Mouse (Mus musculus) bone marrow macrophage, adult 2 months (primary cell): Measurements from ENCODE around the gene Phgdh. TPM values are rescaled to one million over a fixed set of nuclear protein-coding genes. Genes with fewer than 3 reads are reported as not detected.

Experiments used
- H3K27ac ChIP-seq: 2 replicates; pipeline ENCODE4 v1.5.1; 2012; ENCODE audit warnings: low read depth, low read length; ENCODE audit not compliant: insufficient read depth
- H3K4me1 ChIP-seq: 2 replicates; pipeline ENCODE4 v1.6.1; 2012; ENCODE audit warnings: low read length; ENCODE audit not compliant: control insufficient read depth, insufficient read depth
- H3K4me3 ChIP-seq: 2 replicates; pipeline ENCODE4 v1.5.1; 2012; ENCODE audit warnings: mild to moderate bottlenecking, low read length, moderate library complexity; ENCODE audit not compliant: insufficient read depth
- CTCF ChIP-seq: IDR thresholded peaks from 2 replicates; pipeline ENCODE4 v1.5.1; 2012; ENCODE audit warnings: low read depth, mild to moderate bottlenecking, low read length, moderate library complexity
- POLR2A ChIP-seq: IDR thresholded peaks from 2 replicates; pipeline ENCODE4 v1.6.1; 2012; ENCODE audit warnings: mild to moderate bottlenecking, low read depth, low read length, borderline replicate concordance
- polyA plus RNA-seq: library from polyadenylated mRNA; stranded (reverse); fragments of >200 nt; gene quantifications from 2 replicates; pipeline ENCODE4 v1.2.4, GENCODE M21; 2012; ENCODE audit not compliant: missing spikeins, insufficient read depth, insufficient read length

Phgdh gene
- polyA plus RNA-seq, 1 experiment: 3.3 TPM

DNA sequence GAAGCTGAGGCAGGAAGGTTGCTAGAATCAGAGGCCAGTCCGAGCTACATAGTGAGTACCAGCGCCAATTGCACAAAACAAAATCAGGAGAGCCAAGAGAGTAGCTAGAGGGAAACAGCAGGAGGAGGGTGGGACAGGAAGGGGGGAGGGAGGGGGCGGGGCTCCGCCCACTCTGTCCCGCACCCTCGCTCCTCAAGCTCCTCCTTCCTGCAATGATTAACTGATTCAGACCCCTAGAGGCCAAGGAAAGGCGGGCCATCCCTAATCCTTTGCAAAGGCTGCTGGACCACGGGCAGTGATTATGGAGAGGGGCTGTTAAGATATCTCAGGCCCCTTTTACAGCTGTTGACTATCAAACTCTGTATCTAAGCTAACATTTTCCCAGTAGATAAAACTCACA, 8.9 kb upstream of the Phgdh start:
- H3K4me3 ChIP-seq: peak overlapping the region; percentile 32
- peak overlapping the region; percentile 4; the same call in 1 of the 2 replicates for H3K27ac ChIP-seq
- TF ChIP-seq POLR2A (no peak), CTCF (0 out of 2 replicates have a peak, but pooled peaks have one; percentile 11)
- H3K4me1 ChIP-seq: peaks cover 7% of the 10 kb centered on the region

GRCm38 (mm10) chr3:98348106-98348505, 8.3 kb upstream of the Phgdh start:
- Histone ChIP-seq H3K4me1 (peaks cover 7% of the 10 kb centered on the region), H3K27ac (peak overlapping the region; percentile 4; the same call in 1 of the 2 replicates), H3K4me3 (peak overlapping the region; percentile 32)
- TF ChIP-seq CTCF: no peak
- no peak for TF ChIP-seq POLR2A

- Histone ChIP-seq H3K27ac (no peak overlapping the region), H3K4me1 (peaks cover 14% of the 10 kb centered on the region), H3K4me3 (no peak overlapping the region)
- no peak for TF ChIP-seq CTCF
- TF ChIP-seq POLR2A: no peak
Measured at GRCm38 (mm10) chr3:98343235-98343634, 3.4 kb upstream of the Phgdh start.

DNA sequence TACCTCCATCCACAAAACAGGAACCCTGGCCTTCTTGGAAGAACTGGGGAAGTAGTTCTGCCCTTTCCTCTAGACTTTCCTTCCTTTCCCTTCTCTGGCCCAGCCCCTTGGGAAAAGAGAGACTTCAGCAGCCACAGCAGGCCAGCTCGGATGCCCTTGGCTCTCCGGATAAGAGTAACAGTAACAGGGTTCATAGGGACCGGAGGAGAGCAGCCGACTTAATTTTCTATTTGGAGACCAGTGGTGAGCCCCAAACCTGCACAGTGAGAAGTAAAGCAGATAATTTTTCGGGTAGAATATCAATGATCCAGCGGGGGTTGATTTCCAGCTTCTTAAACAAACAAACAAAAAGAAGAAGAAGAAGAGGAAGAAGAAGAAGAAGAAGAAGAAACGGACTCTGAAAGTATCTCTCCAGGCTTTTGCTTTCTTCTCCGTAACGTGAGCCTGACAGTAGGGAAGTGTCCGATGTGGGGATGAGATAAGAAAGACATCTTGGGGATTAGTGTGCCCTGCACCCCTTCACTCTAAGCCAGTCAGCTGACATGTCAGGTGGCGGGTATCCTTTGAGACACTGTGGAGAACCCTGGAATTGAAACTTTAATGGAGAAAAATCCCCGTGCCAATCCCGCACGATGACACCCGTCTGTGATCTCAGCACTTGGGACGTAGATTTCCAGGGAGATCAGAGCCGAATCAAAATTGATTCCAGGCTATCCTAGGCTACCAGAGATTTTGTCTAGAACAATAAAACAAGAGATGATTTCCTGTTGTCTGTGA, 1.2 kb upstream of the Phgdh start:
- no peak overlapping the region for H3K4me3 ChIP-seq
- TF ChIP-seq CTCF (no peak), POLR2A (no peak)
- H3K4me1 ChIP-seq: peaks cover 26% of the 10 kb centered on the region
- H3K27ac ChIP-seq: no peak overlapping the region

DNA sequence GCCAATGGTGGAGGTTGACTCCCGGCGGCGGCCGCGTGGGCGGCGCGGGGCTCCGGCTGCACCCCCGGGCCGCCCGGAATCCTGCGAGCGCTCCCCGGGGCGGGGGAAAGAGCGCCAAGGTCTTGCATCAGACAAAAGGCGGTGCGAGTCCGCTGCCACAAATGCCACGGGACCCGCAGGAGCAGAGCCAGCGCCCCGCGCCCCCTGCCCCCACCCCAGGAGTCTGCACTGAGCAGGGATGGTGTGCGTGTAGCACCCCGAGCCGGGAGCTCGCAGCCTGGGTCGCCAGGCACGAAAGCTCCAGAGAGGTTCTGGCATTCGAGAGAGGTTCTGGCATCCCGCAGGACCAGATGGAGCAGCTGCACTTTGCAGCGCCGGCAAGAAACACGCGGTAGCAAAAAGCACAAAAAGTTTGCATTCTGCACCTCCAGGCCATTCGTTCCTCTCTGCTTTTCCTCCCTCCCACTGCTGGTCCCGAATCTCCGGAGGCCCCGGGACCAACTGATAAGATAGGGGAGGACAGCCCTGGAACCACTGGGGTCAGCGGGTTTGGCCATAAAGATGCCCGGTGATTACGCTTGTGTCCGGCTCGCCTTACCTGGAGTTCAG, 589 bp downstream of the Phgdh start:
- Histone ChIP-seq H3K27ac (peak overlapping the region; percentile 64), H3K4me3 (peak overlapping the region; percentile 90), H3K4me1 (peaks cover 38% of the 10 kb centered on the region)
- TF ChIP-seq CTCF: no peak
- no peak for TF ChIP-seq POLR2A

DNA sequence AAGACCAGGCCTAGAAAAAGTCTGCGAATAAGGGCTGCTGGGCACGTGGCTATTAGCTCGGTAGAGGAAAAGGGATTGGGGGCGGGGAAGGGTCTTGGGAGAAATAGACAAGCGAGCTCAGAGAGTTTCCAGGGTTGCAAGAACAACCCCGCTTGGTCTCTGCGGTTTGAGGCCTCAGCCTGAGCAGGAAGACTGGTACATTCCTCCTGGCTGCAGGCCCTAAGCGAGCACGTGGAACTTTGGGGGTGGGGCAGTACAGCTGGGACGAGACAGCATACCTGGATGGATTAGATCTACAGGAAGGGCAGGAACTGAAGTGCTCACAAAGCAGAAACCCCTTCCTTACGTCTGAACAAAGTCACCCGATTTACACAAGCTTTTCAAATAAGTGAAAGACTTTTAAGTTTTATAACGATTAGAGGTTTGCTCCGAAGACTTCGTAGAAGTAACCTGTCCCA, 1.2 kb downstream of the Phgdh start:
- Histone ChIP-seq H3K27ac (peak overlapping the region; percentile 64), H3K4me1 (peaks cover 38% of the 10 kb centered on the region)
- TF ChIP-seq POLR2A: no peak
- no peak for TF ChIP-seq CTCF

DNA sequence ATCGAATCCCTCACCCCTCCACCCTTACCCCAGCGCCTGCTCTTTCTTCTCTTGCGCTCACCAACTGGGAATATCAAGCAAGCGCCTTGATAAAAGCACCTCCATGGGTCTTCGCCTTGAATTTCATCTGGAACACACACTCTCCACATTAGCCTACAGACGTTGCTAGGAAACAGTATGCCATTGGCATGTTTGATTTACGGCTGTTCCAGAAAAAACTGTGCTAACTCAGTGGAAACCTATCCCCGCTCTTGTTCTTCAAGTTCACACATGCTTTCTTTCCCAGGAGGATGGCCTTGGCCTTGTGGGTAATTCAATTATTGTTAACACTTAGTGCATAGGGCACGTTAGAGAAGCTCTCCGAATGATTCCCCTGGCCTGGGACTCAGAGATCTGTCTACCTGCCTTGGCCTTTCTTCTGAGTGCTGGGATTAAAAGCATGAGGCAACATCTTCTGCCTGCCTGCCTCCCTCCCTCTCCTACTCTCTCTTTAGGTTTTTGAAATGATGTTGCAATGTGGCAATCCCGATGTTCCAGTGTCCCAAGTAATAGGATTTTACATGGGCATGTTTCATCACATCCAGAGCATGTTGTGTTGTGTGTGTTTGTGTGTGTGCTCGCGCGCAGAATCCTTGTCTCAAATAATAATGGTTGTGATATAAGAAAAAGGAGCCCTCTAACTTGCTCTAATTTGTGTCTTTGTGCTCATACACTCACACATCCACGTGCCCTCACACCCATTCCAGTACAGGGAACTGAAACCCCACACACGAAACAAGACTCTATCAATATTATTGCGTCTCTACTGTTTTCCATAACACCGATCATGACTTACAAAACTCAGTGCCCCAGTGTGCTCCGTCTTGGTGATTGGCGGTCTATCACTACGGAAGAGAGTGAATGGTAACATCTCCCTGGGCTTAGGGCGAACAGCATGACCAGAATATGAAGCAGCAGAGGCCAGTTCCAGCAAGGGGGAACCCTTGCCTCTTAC, 2.8 kb downstream of the Phgdh start:
- Histone ChIP-seq H3K4me1 (peaks cover 38% of the 10 kb centered on the region), H3K4me3 (peak overlapping the region; percentile 90)

More for the DNA sequence above, 1.2 kb downstream of the Phgdh start:
- H3K4me3 ChIP-seq: peak overlapping the region; percentile 90

GRCm38 (mm10) chr3:98335886-98336285, 3.9 kb downstream of the Phgdh start:
- no peak for TF ChIP-seq CTCF
- TF ChIP-seq POLR2A: no peak
- Histone ChIP-seq H3K4me3 (no peak overlapping the region), H3K4me1 (peaks cover 35% of the 10 kb centered on the region), H3K27ac (no peak overlapping the region)

More for the DNA sequence above, 2.8 kb downstream of the Phgdh start:
- TF ChIP-seq CTCF: no peak
- no peak for TF ChIP-seq POLR2A
- peak overlapping the region; percentile 64 for H3K27ac ChIP-seq

DNA sequence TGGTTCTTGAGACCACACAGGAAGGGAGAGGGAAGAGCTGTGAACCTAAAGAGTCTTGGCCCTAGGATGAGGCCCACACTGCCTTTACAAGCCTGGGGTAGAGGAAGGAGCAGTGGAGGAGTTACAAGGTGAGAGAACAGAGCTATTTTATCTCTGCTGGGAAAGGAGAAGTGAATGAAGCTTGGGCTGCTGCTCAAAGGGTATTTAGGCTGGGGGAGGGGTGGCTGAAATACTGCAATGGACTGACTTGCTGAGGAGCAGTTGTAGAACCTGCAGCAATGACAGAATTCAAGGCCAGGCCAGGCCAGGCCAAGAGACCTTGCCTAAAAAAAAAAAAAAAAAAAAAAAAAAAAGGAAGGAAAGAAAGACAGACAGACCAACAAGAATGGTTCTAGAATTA, 4.5 kb downstream of the Phgdh start:
- H3K4me1 ChIP-seq: peaks cover 31% of the 10 kb centered on the region
- no peak for TF ChIP-seq CTCF
- no peak overlapping the region for H3K27ac ChIP-seq
- no peak overlapping the region for H3K4me3 ChIP-seq
